Mouse (Mus musculus) heart, embryonic 12.5 days (tissue): Measurements from ENCODE around the gene Nkx3-2. TPM values are rescaled to one million over a fixed set of nuclear protein-coding genes. Genes with fewer than 3 reads are reported as not detected.

Source experiments
- ATAC-seq: fragments of 200-750 bp; cut with Nextera tagmentation; 2 replicates; pipeline ENCODE4 v1.8.0; 2017; ENCODE audit warnings: moderate TSS enrichment, moderate library complexity; ENCODE audit not compliant: insufficient number of reproducible peaks, low FRiP score
- H3K27ac ChIP-seq: fragments of 300-500 bp; sonication (generic); 2 replicates; pipeline ENCODE4 v1.5.1; 2016; ENCODE audit warnings: mild to moderate bottlenecking, moderate library complexity; ENCODE audit not compliant: poor library complexity, severe bottlenecking
- H3K27me3 ChIP-seq: fragments of 300-500 bp; sonication (generic); replicated peaks from 2 replicates; pipeline ENCODE4 v1.6.1; 2016; ENCODE audit warnings: mild to moderate bottlenecking, moderate library complexity
- H3K36me3 ChIP-seq: fragments of 300-500 bp; sonication (generic); 2 replicates; pipeline ENCODE4 v1.6.1; 2016; ENCODE audit warnings: mild to moderate bottlenecking, moderate library complexity
- H3K4me1 ChIP-seq: fragments of 300-500 bp; sonication (generic); replicated peaks from 2 replicates; pipeline ENCODE4 v1.6.1; 2016; ENCODE audit warnings: mild to moderate bottlenecking
- H3K4me2 ChIP-seq: fragments of 300-500 bp; sonication (generic); 2 replicates; pipeline ENCODE4 v1.6.1; 2016; ENCODE audit warnings: mild to moderate bottlenecking, moderate library complexity
- H3K4me3 ChIP-seq: fragments of 300-500 bp; sonication (generic); 2 replicates; pipeline ENCODE4 v1.5.1; 2016; ENCODE audit warnings: mild to moderate bottlenecking
- H3K9ac ChIP-seq: fragments of 300-500 bp; sonication (generic); 2 replicates; pipeline ENCODE4 v1.6.1; 2016; ENCODE audit warnings: mild to moderate bottlenecking, moderate library complexity
- H3K9me3 ChIP-seq: fragments of 300-500 bp; sonication (generic); replicated peaks from 2 replicates; pipeline ENCODE4 v1.6.1; 2016; ENCODE audit warnings: mild to moderate bottlenecking, moderate library complexity
- WGBS: fragments of 180-500 bp; shearing (Covaris S2); methylation state at CpG from one replicate; pipeline ENCODE4 v1.1.7; 2016; 5-methylcytosine and 5-hydroxymethylcytosine counted together
- polyA plus RNA-seq: library from polyadenylated mRNA; unstranded; fragments of >200 nt; fragmentation: Nextera tagmentation; extraction: Ambion mirVana; gene quantifications from 2 replicates; pipeline ENCODE4 v1.2.1, GENCODE M21; 2016

Nkx3-2 gene
- polyA plus RNA-seq, 1 experiment from 2014 or later: 0.19 TPM

DNA sequence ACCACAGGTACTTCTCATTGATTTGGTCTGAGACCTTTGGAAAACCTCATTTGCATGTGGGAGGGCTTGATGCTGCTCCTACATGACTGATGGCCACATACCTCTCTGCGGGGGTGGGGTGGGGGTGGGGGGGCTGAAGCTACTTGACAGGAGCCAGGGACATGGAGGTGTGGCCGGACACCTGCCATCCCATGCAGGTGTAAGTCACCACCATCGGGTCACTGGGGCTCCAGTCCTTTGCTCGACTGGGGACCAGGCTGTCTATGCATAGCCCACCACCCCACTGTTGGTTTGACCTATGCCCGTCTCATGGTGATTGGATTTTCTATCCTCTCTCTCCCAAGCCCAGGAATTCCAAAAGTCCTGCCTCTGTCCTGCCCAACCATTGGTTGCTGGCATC is 17.6 kb upstream of the Nkx3-2 start:
- H3K27ac ChIP-seq: no peak overlapping the region
- WGBS: 81% methylated on average over 5 of the region's 5 CpGs
- H3K9ac ChIP-seq: no peak overlapping the region
- H3K4me2 ChIP-seq: no peak overlapping the region
- ATAC-seq: no peak
- peaks cover 22% of the 10 kb centered on the region for H3K36me3 ChIP-seq
- H3K9me3 ChIP-seq: no peaks in the 10 kb centered on the region
- no peak overlapping the region for H3K4me3 ChIP-seq
- H3K4me1 ChIP-seq: no peaks in the 10 kb centered on the region
- H3K27me3 ChIP-seq: no peaks in the 10 kb centered on the region

DNA sequence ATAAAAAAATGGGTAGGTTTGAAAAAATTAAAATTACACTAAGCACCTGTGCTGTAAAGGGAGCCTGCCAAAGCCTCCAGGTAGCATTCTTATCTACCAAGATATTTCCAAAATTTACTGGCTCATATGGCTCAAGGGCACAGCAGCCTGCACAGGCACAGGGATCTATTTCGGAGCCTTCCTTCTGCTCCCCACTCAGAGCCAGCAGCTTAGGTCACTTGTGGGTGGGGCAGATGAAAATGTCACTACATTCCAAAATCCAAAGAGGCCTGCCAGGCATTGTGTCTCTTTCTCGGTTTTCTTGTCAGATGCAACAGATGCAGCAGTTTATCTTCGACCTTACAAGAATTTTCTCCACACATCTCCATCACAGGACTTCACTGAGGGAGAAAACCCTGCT is 15.7 kb upstream of the Nkx3-2 start:
- H3K36me3 ChIP-seq: 0 out of 2 replicates have a peak, but pooled peaks cover 3% of the 10 kb centered on the region
- H3K9ac ChIP-seq: no peak overlapping the region
- H3K9me3 ChIP-seq: no peaks in the 10 kb centered on the region
- WGBS: 75% methylated on average over 3 of the region's 3 CpGs
- H3K4me2 ChIP-seq: no peak overlapping the region
- no peak for ATAC-seq
- no peaks in the 10 kb centered on the region for H3K4me1 ChIP-seq
- no peak overlapping the region for H3K4me3 ChIP-seq
- H3K27ac ChIP-seq: no peak overlapping the region
- no peaks in the 10 kb centered on the region for H3K27me3 ChIP-seq

DNA sequence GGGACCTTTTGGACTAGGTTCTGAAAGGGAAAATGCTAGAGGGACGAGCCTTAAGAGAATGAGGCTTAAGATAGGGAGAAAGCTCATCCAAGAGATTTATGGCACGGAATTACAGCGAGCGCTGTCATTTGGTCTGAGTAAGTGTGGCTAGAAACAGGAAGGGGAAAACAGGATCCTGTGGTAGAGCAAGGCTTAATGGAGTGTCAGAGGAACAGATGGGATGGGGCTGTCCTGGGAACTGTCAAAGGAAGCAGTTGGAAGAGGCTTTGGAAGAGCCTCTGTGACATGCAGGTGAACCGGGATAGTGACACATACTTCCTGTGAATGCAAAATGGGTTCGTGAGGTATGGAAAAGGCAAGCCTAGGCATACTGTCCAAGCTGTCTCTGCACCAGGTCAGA is 11.4 kb upstream of the Nkx3-2 start:
- Histone ChIP-seq H3K4me2 (no peak overlapping the region), H3K27ac (no peak overlapping the region), H3K4me3 (no peak overlapping the region), H3K36me3 (no peaks in the 10 kb centered on the region), H3K27me3 (no peaks in the 10 kb centered on the region), H3K4me1 (no peaks in the 10 kb centered on the region), H3K9me3 (no peaks in the 10 kb centered on the region), H3K9ac (no peak overlapping the region)
- WGBS: 56% methylated on average over 6 of the region's 6 CpGs
- no peak for ATAC-seq

DNA sequence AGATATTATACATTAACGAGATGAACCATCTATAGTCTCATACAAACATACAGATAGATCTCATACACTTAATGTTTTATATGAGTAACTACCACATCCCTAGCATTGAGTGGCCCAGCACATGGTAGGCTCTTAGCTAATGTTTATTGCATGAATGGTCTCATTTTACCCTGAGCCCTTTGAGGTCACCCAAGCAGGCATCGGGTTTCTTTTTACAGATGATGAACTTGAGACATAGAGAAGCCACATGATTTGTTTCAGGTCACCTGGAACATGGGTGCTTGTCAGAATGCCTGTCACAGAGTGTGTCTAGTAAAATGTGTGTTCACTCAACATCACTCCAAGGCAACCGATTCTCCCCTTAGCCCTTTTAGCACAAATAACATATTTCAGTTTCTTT is 11.0 kb upstream of the Nkx3-2 start:
- no peaks in the 10 kb centered on the region for H3K9me3 ChIP-seq
- H3K4me3 ChIP-seq: no peak overlapping the region
- ATAC-seq: no peak
- no peak overlapping the region for H3K27ac ChIP-seq
- H3K9ac ChIP-seq: no peak overlapping the region
- peaks cover 2% of the 10 kb centered on the region; the same call in 1 of the 2 replicates for H3K27me3 ChIP-seq
- 71% methylated on average over 3 of the region's 3 CpGs for WGBS
- no peaks in the 10 kb centered on the region for H3K4me1 ChIP-seq
- H3K36me3 ChIP-seq: no peaks in the 10 kb centered on the region
- H3K4me2 ChIP-seq: no peak overlapping the region

DNA sequence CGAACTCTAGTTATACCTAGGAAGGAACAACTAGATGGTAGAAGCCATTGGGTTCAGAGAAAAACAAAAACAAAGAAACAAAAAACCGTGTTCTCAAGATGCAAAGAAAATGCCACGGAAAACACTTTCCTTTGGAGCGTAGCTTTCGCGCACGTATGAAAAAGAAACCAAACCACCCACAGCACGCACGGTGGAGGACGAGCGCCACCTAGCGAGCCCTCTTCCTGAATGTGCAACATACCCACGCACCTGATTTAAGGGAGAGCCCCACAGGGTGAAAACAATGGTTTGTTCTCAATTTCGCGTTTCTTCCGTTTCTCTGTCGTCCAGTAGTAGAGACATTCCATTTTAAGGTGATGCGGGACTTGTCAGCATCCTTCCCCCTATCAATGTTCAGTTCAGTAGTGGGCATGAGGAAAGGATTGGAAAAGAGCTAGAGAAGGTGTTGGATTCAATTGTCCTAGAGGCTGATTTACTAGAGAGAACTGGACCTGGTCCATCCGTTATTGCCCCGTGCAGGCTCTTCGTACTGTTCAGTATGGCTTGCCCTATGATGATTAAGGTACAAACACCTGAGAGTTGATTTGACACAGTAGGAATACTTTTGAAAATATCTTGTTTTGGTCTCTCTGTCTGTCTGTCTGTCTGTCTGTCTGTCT is 4.2 kb upstream of the Nkx3-2 start:
- Histone ChIP-seq H3K4me1 (peaks cover 20% of the 10 kb centered on the region), H3K27me3 (peaks cover 52% of the 10 kb centered on the region), H3K4me3 (peak overlapping the region; percentile 40), H3K9ac (no peak overlapping the region), H3K4me2 (peak overlapping the region; percentile 66), H3K36me3 (no peaks in the 10 kb centered on the region), H3K27ac (no peak overlapping the region), H3K9me3 (no peaks in the 10 kb centered on the region)
- WGBS: 5% methylated on average over 21 of the region's 21 CpGs
- ATAC-seq: no peak

DNA sequence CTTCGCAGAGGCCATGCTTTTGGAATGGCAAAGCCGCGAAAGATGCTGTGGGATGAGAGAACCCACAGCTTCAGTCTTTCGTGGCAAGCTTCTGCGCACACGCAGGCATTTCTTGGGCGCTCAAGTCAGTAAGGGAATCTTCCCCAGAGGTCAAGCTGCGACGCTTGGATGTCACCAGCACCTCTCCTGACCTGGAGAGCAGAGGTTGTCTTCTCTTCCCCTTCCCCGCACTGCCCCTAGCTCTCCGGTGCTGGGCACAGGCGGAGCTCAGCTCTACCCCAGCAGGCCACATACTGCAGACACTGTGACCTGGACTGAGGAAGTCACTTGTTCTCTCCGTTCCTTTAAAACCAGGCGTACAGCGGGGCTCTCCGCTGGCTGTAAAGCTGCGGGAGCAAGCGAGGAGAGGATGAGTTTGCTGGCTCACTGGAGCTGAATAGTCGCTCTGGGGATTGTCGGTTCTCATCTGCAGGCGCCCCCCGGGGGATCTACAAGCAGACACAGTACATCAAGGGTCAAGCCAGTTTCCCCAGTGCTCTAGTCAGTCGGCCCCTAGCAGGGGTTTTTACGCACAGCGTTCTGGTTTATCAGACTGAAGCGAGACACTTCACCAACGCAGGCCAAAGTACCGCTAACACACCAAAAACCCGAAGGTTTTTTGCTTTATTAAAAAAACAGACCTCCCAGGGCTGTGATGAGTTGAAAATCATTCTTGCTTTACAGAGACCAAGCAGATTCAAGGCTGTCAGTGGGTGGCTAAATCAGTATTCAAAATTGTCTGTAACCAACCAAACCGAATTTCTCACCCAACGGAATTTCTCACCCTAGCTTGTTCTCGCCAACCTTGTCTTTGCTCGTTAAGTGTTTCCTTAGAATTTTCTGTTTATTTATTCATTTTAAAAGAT is 3.2 kb upstream of the Nkx3-2 start:
- H3K27ac ChIP-seq: no peak overlapping the region
- peak overlapping the region; percentile 66 for H3K4me2 ChIP-seq
- no peak overlapping the region for H3K9ac ChIP-seq
- no peaks in the 10 kb centered on the region for H3K36me3 ChIP-seq
- 2% methylated on average over 33 of the region's 33 CpGs for WGBS
- ATAC-seq: no peak
- peak overlapping the region; percentile 40 for H3K4me3 ChIP-seq
- H3K27me3 ChIP-seq: peaks cover 61% of the 10 kb centered on the region
- peaks cover 28% of the 10 kb centered on the region for H3K4me1 ChIP-seq
- no peaks in the 10 kb centered on the region for H3K9me3 ChIP-seq

DNA sequence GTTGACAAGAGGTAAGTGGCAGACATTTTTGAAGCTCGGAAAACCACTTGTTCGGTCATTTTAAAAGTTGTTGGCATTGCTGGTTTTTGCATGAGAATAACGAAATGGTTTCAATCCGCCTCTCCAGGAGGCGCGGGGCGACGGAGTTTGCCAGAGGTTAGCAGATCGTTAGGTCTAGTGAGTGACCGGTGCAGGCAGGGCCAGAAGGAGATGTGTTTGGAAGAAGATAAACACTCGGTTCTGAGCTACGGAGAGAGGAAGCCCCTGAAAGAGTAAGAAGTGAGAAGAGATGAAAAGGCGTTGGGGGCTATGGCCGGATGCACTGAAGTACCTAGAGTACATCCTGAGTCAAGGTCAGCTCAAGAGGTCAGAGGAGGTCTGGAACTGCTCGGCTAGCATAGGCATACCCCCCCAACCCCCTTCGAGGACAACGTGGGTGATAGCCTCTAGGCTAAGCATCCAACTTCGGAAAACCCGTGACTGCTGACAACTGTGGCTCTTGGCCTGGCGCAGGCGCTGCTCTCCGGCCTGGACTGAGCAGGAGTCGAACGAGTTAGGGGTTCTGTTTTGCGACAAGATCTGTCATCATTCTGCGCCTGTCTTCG is 2.2 kb upstream of the Nkx3-2 start:
- Histone ChIP-seq H3K27ac (no peak overlapping the region), H3K27me3 (peaks cover 72% of the 10 kb centered on the region), H3K4me2 (no peak overlapping the region), H3K4me3 (no peak overlapping the region), H3K9ac (no peak overlapping the region), H3K4me1 (peaks cover 33% of the 10 kb centered on the region), H3K36me3 (no peaks in the 10 kb centered on the region), H3K9me3 (no peaks in the 10 kb centered on the region)
- WGBS: 2% methylated on average over 27 of the region's 27 CpGs
- no peak for ATAC-seq

DNA sequence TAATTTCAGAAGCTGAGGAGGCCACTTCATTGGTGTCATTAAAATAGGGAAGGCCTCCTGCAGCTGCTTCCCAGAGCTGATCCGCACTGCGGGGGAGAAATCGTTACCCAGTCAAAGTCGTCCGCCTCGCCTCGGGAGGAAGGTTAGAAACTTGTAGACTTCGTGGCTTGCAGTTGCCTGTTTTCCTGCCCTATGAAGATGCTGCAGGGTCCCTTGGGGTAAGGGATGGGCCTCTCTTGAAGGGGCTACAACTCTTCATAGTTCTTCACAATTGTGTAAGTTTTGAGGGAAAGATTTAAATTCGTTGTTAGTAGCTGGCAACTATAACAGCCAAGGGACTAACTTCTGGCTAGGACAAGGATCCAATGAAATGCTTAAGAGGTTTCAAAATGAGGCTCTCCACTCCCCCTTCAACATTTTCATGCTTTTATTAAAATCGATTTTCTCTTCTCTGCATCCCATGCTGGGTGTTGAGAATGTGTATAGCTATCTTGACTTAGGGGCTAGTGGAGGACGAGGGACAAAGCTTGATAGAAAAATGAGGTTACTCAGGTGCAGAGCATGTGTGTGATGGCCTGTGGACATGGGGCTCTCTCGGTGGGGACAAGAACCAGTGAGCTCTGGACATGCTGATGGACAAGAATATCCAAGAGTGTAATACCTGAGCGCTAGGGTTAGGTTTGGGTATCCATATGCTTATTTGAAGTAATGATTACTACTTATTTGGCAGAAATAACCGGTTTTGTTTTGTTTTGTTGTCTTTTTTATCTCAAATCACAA is 1.5 kb upstream of the Nkx3-2 start:
- H3K36me3 ChIP-seq: no peaks in the 10 kb centered on the region
- no peak overlapping the region for H3K4me2 ChIP-seq

DNA sequence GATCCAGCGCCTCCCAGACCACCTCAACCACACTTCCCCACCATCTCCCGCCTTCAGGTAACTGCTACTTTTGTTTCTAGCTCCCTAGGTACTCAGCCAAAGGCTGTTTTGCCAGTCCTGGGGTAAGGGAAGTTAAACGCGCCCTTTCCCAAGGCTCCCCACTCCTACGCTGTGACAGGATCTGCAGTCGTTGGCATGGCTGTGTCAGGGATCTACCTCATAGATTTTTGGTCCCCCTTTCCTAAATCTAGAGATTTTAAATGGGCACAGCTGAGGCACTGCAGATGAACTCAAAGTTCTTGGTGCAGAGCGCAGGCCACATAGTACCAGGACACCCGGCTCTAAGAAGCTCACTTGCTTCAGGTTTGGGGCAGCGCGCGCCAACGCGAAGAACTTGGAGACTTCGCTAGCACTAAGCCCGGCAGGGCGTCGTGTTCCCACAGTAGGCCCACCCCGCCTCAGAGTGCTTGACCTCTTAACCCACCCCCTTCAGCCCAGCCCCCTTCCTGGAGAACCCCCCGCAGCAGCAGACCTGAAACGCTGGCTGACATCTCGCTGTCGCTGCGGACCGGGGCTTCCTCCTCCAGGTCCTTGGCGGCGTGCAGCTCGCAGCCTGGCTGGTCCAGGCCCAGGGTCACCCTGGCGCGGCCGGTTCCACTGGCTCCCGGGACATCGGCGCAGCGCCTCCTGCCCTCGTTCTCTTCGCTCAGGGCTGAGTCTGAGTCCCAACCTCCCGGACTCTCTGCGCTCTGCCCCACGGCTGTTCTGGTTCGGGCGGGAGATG is 1.2 kb downstream of the Nkx3-2 start:
- Histone ChIP-seq H3K9me3 (no peaks in the 10 kb centered on the region), H3K36me3 (no peaks in the 10 kb centered on the region), H3K9ac (no peak overlapping the region), H3K27ac (no peak overlapping the region), H3K4me1 (peaks cover 37% of the 10 kb centered on the region), H3K4me3 (peak overlapping the region; percentile 44), H3K27me3 (peaks cover 87% of the 10 kb centered on the region), H3K4me2 (peak overlapping the region; percentile 74)
- WGBS: under 1% methylated on average over 41 of the region's 41 CpGs
- ATAC-seq: peak; percentile 59

More for the DNA sequence above, 1.5 kb upstream of the Nkx3-2 start:
- Histone ChIP-seq H3K9me3 (no peaks in the 10 kb centered on the region), H3K27me3 (peaks cover 78% of the 10 kb centered on the region), H3K4me1 (peaks cover 37% of the 10 kb centered on the region), H3K9ac (no peak overlapping the region), H3K4me3 (no peak overlapping the region), H3K27ac (no peak overlapping the region)
- 3% methylated on average over 14 of the region's 14 CpGs for WGBS
- no peak for ATAC-seq

DNA sequence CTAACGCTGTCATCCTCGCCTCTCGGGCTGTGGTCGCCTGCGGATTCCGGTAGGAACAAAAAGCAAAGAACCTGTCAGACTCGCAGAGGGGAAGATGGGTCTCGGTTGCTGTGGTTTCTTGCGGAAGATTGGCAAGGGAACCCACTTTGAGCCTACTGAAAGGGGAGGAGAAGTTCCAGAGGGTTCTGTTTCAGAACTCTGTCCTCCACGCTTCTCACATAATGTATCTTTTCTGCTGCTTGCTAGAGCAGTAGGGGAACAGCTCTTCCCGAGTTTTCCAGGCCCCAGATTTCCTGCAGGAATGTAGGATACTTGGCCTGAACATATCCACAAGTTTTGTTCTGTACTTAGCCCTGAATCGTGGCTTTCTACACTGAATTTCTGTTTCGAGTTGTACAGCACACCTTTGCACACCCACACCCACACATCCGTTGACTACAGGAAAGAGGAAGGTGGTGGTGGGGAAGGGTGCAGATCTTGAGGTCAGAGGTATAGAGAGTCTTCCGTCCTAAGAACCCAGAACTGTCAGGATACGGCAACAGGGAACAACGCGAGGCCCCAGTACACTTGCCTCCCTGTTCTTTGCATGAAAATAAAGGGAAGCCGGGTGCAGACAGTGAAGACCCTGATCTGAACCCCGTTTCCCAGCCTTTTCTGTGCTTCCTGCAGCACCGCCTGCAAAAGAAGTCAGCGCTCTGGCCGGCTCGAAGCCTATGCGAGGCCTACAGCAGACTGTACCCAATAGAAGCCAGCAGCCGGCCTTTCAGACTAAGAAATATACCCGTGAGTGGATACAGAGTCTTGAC is 2.0 kb downstream of the Nkx3-2 start:
- Histone ChIP-seq H3K4me2 (peak overlapping the region; percentile 45), H3K9me3 (no peaks in the 10 kb centered on the region), H3K27ac (no peak overlapping the region), H3K27me3 (peaks cover 89% of the 10 kb centered on the region), H3K4me3 (peak overlapping the region; percentile 22), H3K9ac (no peak overlapping the region), H3K4me1 (peaks cover 32% of the 10 kb centered on the region), H3K36me3 (no peaks in the 10 kb centered on the region)
- WGBS: 4% methylated on average over 27 of the region's 27 CpGs
- no peak for ATAC-seq
